Mouse (Mus musculus) ES-E14 (cell line): ENCODE data around the gene Rbm3. TPM values are rescaled to one million over a fixed set of nuclear protein-coding genes. Genes with fewer than 3 reads are reported as not detected.
A peak's percentile ranks its signal among the peaks of the same experiment; 100 is the strongest.

ENCODE experiments used
- DNase-seq: peaks from one replicate; pipeline ENCODE4 v3.0.0-alpha.2; 2013; ENCODE audit warnings: low read depth, low spot score
- H3K27ac ChIP-seq: 2 replicates; pipeline ENCODE4 v1.5.1; 2012; ENCODE audit warnings: low read depth, mild to moderate bottlenecking, low read length, moderate library complexity, mixed read lengths; ENCODE audit not compliant: poor library complexity, insufficient read depth, severe bottlenecking
- H3K36me3 ChIP-seq: 2 replicates; pipeline ENCODE4 v1.6.1; 2012; ENCODE audit warnings: mild to moderate bottlenecking, low read length, moderate library complexity, mixed read lengths; ENCODE audit not compliant: control insufficient read depth, poor library complexity, insufficient read depth, severe bottlenecking
- H3K4me1 ChIP-seq, 2 experiments: fragments of 150-350 bp in 1 of 2; sonication (generic) in 1 of 2; 2 replicates each; pipeline ENCODE4 v1.6.1; 2012; ENCODE audit warnings: low read length in 2 of 2, mild to moderate bottlenecking in 1 of 2, mixed read lengths in 1 of 2; ENCODE audit not compliant: control insufficient read depth in 2 of 2, insufficient read depth in 2 of 2, poor library complexity in 1 of 2
- H3K4me3 ChIP-seq, 2 experiments: fragments of 150-350 bp in 1 of 2; sonication (generic) in 1 of 2; 2 replicates each; pipeline ENCODE4 v1.5.1; 2012; ENCODE audit warnings: low read length in 2 of 2, low read depth in 1 of 2, mild to moderate bottlenecking in 1 of 2, mixed read lengths in 1 of 2; ENCODE audit not compliant: insufficient read depth in 1 of 2, poor library complexity in 1 of 2, severe bottlenecking in 1 of 2
- H3K9ac ChIP-seq: 2 replicates; pipeline ENCODE4 v1.6.1; 2012; ENCODE audit warnings: low read depth, mild to moderate bottlenecking, low read length, mixed read lengths; ENCODE audit not compliant: poor library complexity, insufficient read depth, severe bottlenecking
- H3K9me3 ChIP-seq: fragments of 150-350 bp; sonication (generic); 2 replicates; pipeline ENCODE4 v1.6.1; 2012; ENCODE audit warnings: low read depth, mild to moderate bottlenecking, low read length; ENCODE audit not compliant: control insufficient read depth, insufficient read depth
- CHD2 ChIP-seq: IDR thresholded peaks from 2 replicates; pipeline ENCODE4 v1.6.1; 2014; ENCODE audit warnings: mild to moderate bottlenecking, low read depth, low read length, inconsistent platforms
- HCFC1 ChIP-seq: IDR thresholded peaks from 2 replicates; pipeline ENCODE4 v1.6.1; 2012; ENCODE audit warnings: low read length, inconsistent platforms, borderline replicate concordance; ENCODE audit not compliant: insufficient read depth
- MAFK ChIP-seq: IDR thresholded peaks from 2 replicates; pipeline ENCODE4 v1.6.1; 2014; ENCODE audit warnings: mild to moderate bottlenecking, low read depth, low read length, inconsistent platforms; ENCODE audit not compliant: insufficient read depth
- ZC3H11A ChIP-seq: IDR thresholded peaks from 2 replicates; pipeline ENCODE4 v1.6.1; 2012; ENCODE audit warnings: low read depth, mild to moderate bottlenecking, inconsistent platforms, low read length, borderline replicate concordance
- ZNF384 ChIP-seq: IDR thresholded peaks from 2 replicates; pipeline ENCODE4 v1.6.1; 2012; ENCODE audit warnings: low read depth, low read length, inconsistent platforms
- in situ Hi-C, 2 experiments: fragments of 600-800 bp; cut with MboI; formaldehyde crosslinking; loops; one replicate each; pipeline ENCODE4 v1.15.1; 2025; ENCODE audit warnings: low sequenced_read_pairs in 2 of 2, inconsistent platforms in 1 of 2; ENCODE audit not compliant: unreplicated experiment in 2 of 2
- total RNA-seq: library from RNA; depleted of rRNA; stranded (reverse); fragments of 300-350 nt; gene quantifications from 2 replicates; pipeline ENCODE4 v1.2.3, GENCODE M21; 2012

Gene Rbm3
- total RNA-seq, 1 experiment: 423 TPM

GRCm38 (mm10) chrX:8139480-8139879, 6.2 kb downstream of the Rbm3 start:
- peaks cover 30% of the 10 kb centered on the region for H3K36me3 ChIP-seq
- H3K9ac ChIP-seq: no peak overlapping the region
- DNase-seq: no peak
- no peak overlapping the region for H3K4me3 ChIP-seq
- peaks cover 0 to 2% of the 10 kb centered on the region in 2 experiments; a peak in 1 of 4 replicates for H3K4me1 ChIP-seq
- in situ Hi-C loops: no loop called here
- H3K9me3 ChIP-seq: no peaks in the 10 kb centered on the region
- no peak for TF ChIP-seq HCFC1
- no peak for TF ChIP-seq MAFK
- TF ChIP-seq ZC3H11A: no peak
- no peak for TF ChIP-seq CHD2
- TF ChIP-seq ZNF384: no peak
- H3K27ac ChIP-seq: no peak overlapping the region

- no peak overlapping the region for H3K9ac ChIP-seq
- TF ChIP-seq HCFC1 (no peak), CHD2 (no peak), ZC3H11A (no peak), MAFK (no peak), ZNF384 (no peak)
- no peaks in the 10 kb centered on the region for H3K9me3 ChIP-seq
- H3K36me3 ChIP-seq: peaks cover 5% of the 10 kb centered on the region
- no peak for DNase-seq
- H3K4me1 ChIP-seq: no peaks in the 10 kb centered on the region
- H3K27ac ChIP-seq: no peak overlapping the region
- no peak overlapping the region for H3K4me3 ChIP-seq
- in situ Hi-C loops: no loop called here
These were observed 9.8 kb downstream of the Rbm3 start for GRCm38 (mm10) chrX:8135886-8136285.

DNA sequence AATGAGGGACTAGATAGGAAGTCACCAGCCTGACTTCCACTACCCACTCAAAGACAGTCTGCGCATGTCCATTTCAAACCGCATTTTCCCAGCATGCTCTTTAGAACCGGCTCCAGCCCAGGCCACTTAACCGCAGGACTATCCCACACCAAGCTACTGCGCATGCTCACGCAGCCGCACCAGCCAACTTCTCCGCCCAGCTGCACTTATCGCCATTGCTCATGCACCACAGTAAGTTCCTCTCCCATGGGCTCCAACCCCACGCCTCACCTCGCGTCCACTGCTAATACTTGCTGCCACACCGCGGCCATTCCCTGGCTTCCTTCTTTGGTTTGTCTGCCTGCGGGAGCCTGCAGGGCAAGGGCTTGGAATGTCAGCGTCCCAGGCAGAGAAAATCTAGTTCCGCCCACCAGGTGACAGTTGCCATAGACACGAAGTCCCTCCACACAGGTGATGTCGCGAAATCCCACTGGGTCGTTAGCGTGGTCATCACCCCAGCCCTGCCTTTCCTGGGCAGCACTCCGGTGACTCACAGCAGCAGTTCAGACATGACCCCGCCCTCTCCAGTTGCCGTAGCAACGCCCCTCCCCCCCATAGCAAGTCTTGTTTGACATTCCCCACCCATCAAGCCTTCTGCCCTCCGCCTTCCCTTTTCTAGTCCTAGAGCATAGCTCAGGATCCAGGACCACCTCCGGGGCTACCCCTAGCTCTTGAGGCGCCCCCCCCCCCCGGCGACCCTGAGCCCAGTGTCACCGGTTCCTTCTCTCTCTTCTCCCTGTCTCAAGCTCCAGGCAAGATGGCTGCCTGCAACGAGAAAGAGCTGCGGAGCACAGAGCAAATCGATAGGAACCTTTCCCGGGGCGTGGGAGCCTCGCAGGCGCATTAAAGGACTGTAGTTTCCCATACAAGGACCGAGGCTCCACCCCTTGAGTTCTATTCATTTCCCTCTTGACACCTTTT, 13.4 kb downstream of the Rbm3 start, which contains the start of gene Wdr13:
Gene Wdr13, minus strand, starts transcription at position 876 of the 960 bp plus-strand sequence.
- H3K9me3 ChIP-seq: no peaks in the 10 kb centered on the region
- no peaks in the 10 kb centered on the region for H3K4me1 ChIP-seq
- peak within 1 kb of the TSS; percentile 72 for H3K27ac ChIP-seq
- no peak for TF ChIP-seq HCFC1
- TF ChIP-seq CHD2: no peak
- no peak for TF ChIP-seq ZNF384
- TF ChIP-seq MAFK: no peak
- TF ChIP-seq ZC3H11A: no peak
- peak within 1 kb of the TSS; percentile 86 to 92 for H3K4me3 ChIP-seq
- peaks cover 6% of the 10 kb centered on the region; the same call in 1 of the 2 replicates for H3K36me3 ChIP-seq
- peak within 1 kb of the TSS; percentile 71 for H3K9ac ChIP-seq
- in situ Hi-C loops: no loop called here
- DNase-seq: peak; percentile 66

DNA sequence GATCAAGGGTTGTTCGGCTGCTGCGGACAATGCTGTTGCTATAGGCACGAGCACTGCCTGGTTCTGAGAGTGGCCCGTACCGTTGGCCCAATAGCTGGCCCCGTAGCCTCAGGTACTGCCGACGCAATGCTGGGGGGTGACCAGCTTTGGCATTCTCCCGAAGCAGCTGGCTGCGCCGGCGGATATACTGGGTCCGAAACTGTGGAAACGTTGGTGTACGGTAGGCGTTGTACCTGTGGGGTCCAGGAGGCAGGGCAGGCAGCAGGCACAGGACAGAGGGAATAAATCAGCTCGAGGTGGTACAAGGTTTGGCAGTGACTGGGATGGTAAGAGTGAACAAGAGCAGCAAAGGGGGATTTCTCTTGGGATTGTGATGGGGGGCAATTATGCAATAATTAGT, 14.3 kb downstream of the Rbm3 start:
- peaks cover 6% of the 10 kb centered on the region; the same call in 1 of the 2 replicates for H3K36me3 ChIP-seq
- in situ Hi-C loops: no loop called here
- H3K4me1 ChIP-seq: no peaks in the 10 kb centered on the region
- H3K27ac ChIP-seq: no peak overlapping the region
- peak overlapping the region; percentile 49 for H3K9ac ChIP-seq
- no peak for DNase-seq
- no peaks in the 10 kb centered on the region for H3K9me3 ChIP-seq
- peak overlapping the region; percentile 9 to 86 for H3K4me3 ChIP-seq
- no peak for TF ChIP-seq MAFK
- no peak for TF ChIP-seq ZC3H11A
- TF ChIP-seq HCFC1: no peak
- TF ChIP-seq CHD2: no peak
